Mouse (Mus musculus) mouse embryonic stem cell (cell line): ENCODE measurements at regions not wholly inside any gene's neighbourhood (a gene's known extent, or its start where the extent isn't known, plus 50 kb on each side); places are given as distances from the start of the nearest gene placed in this dataset.

Source experiments
- in situ Hi-C, 2 experiments: fragments of 300-500 bp; cut with MboI; formaldehyde crosslinking; loops; 1 replicate in 1 of 2; 3 replicates in 1 of 2; pipeline ENCODE4 v1.14.3; 2019 to 2020; ENCODE audit warnings: low sequenced_read_pairs in 2 of 2, low pct_unique_long_range_greater_than_20kb in 1 of 2, mixed read lengths in 1 of 2; ENCODE audit not compliant: unreplicated experiment in 1 of 2

DNA sequence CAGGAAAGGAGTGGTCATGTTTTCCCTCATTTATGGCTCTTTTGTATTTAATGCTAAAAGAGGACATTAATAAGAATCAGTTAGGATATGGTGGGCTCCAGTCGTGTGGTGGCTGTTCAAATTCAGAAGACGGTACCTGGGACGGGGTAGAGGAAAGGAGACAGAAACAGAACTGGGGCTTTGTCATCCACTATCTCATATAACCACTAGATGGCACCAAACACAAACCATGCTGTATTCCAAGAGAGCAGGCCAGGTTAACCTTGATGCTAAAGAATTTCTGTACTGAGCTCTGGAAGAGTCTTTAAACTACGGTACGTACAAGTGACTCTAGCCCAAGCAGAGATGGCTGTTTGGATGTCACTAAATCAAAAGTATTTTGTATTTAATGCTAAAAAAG lies 66.3 kb upstream of the Lmcd1 start:
- in situ Hi-C loops: loop anchor here in 1 of 2 experiments (10.0 kb wide), 1 partner anchor 158 kb away; no protein-coding TSS in a partner anchor

DNA sequence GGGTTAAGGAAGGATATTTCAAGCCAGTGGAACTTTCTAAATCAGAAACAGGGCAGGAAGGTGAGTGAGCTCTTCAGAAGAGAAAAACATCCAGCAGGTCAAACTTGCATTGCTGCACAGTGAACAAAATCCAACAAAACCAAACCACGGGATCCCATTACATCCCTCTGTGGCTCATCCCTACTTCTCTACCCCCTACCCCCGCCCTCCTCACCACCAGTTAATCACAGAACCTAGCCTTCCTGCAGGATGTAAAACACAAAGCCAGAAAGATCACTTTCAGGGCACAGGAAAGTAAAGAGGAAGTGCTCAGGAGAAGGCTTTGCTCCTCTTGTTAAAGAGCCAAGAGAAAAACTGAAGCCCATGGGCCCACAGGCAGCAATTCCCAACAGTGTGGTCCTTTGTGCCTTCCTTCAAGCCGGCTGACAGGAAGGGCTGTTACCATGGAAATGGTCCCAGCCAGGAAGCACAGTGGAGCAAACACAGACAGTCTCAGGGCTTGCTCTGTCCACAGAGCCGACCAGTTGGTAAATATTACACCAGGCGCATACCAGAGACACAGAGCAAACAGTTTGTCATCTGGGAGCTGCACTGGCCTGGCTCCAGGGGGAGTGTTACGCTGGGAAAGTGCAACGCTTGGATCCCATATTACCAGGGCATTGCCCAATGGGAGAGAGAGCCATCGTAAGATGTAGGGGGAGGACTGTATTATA lies 63.2 kb upstream of the Lmcd1 start:
- in situ Hi-C loops: loop anchor here in 1 of 2 experiments (10.0 kb wide), 1 partner anchor 164 kb away; no protein-coding TSS in a partner anchor

DNA sequence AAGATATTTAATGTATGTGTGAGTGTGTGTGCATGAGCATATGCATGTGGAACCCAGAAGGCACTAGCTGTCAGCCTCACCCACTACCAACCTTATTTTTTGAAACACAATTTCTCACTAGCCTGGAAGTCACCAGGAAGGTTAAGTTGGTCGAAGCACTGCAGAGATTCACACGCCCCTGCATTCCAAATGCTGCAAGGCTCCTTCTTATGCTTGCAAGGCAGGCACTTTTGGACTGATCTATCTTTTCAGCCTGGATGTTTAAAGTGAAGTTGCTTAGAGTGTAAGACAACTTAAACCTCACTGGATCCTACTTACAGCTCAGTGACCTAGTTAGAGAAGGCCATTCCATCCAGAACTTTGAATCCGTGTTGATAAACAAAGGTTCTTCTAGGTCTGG lies 56.7 kb upstream of the Lmcd1 start:
- in situ Hi-C loops: loop anchor here in 1 of 2 experiments (10.0 kb wide), 1 partner anchor 158 kb away; no protein-coding TSS in a partner anchor

DNA sequence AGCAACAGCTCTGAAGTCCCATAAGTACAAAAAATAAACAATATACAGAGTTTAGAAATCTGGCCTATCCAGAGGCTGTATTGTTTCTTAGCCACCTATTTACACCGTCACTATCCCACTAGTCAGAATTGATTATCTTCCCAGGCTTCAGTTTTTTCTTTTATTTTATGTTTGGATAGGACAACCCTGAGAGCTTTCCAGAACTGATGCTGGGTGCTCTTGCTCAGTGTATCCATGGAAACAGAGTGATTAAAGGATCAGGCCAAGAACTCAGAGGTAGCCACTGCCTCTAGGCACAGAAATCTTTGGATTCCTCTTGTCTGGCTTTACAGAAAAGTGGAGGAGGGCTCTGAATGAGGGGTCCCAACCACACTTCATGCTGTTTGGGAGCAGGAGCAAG lies 55.3 kb upstream of the Lmcd1 start:
- in situ Hi-C loops: loop anchor here in 1 of 2 experiments (10.0 kb wide), 1 partner anchor 157 kb away; no protein-coding TSS in a partner anchor

DNA sequence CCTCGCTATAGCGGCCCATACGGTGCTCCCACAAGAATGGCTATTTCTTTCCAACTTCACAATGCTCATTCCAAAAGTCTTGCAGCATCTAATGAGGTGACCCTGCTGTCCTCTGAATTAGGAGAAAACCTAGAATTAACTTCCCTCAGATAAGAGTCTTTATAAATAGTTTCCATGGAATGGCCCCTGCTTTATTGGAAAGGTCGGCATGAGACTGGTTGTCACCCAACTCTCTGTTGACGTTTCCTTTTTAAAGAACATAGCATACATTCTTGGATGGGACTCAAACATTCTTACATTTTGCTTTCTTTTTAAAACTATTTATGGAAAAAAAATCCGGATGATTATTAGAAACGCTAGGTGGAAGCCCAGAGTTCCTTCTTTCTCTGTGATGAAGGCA lies 53.9 kb upstream of the Lmcd1 start:
- in situ Hi-C loops: loop anchor here in 1 of 2 experiments (10.0 kb wide), 1 partner anchor 155 kb away; no protein-coding TSS in a partner anchor

DNA sequence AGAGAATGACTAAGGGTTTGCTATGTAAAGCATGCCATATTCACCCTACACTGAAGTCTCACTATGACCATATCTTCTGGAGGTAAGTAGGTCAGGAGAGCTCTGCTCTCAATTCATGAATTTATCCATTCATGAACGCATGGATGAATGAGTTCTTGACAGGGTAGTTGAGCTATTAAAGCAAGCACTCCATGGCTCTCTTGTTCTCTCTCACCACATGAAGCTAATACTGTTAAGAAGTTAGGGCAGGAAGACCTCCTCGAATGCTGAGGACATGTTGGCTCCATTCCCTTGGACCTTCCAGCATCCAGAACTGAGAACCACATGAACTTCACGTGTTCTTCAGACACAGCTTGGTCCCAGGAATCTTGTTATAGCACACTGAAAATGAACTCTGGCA lies 53.4 kb upstream of the Lmcd1 start:
- in situ Hi-C loops: no loop called here

DNA sequence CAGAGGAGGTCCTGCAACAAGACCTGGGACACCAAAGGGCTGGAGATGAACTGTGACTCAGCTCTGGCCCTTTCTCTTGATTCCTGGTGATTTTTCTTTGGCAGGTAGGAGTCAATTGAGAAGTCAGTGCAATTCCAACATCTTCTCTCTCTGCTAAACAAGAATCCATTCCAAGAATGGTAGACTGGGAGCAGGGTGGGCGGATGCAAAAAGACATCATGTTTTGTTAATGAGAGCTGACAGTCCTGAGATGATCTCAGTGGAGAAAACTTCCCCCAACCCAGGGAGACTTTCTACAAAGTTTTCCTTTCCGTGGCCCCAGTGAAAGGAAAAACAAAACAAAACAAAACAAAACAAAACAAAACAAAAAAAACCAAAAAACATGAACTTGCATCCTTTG lies 52.2 kb upstream of the Lmcd1 start:
- in situ Hi-C loops: no loop called here

DNA sequence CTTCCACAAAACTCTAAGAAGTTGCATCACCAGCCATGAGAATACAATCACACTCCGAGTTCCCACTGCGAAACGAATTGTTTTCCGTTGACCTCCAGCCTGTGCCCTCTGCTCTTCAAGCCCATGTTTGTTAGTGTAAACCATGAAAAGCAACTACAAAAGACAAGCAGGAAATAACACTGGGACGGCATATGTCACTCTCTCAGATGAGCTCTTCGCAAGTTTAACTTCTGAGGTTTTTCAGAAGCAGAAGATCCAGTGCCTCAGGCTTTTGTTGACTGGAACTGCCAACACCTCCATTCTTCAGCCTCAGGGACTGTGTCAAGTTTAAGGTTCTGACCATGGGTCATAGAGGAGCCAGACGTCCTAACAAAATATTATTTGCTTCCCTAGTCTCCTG lies 50.2 kb upstream of the Lmcd1 start:
- in situ Hi-C loops: no loop called here
